ENCODE assay signal across 8 mouse cellular contexts in genomic region chr6:128032252-128033171, GRCm38 (mm10).
DNase-seq lines count a peak whose midpoint lies in the region; ATAC-seq and TF ChIP-seq lines count a peak whose summit lies in the region.

No protein-coding gene starts in this region.

- peak overlapping the region; percentile 77 for H3K27ac ChIP-seq in embryonic fibroblast, embryonic 13.5 days (ENCODE audit: insufficient read depth, low read length)
- H3K27ac ChIP-seq in heart, embryonic 13.5 days (replicated peaks) = peak overlapping the region; percentile 90
- H3K27ac ChIP-seq in neural tube, embryonic 14.5 days (ENCODE audit: low read depth, low read length) = no peak overlapping the region

- H3K4me3 ChIP-seq in embryonic fibroblast, embryonic 13.5 days (ENCODE audit: insufficient read depth, low read length) = peak overlapping the region; percentile 63
- H3K4me3 ChIP-seq in heart, embryonic 13.5 days = peak overlapping the region; percentile 65
- no peak overlapping the region for H3K4me3 ChIP-seq in neural tube, embryonic 14.5 days (ENCODE audit: low read depth, low read length)

- peaks cover 5% of the 10 kb centered on the region; the same call in 1 of the 2 replicates for H3K36me3 ChIP-seq in heart, embryonic 13.5 days
- H3K36me3 ChIP-seq in neural tube, embryonic 14.5 days (ENCODE audit: control insufficient read depth, insufficient read depth, low read length) = no peaks in the 10 kb centered on the region

- H3K9ac ChIP-seq in heart, embryonic 13.5 days = peak overlapping the region; percentile 92
- H3K9ac ChIP-seq in neural tube, embryonic 14.5 days (replicated peaks; ENCODE audit: low read depth, low read length) = no peak overlapping the region

- H3K27me3 ChIP-seq in heart, embryonic 13.5 days (replicated peaks) = no peaks in the 10 kb centered on the region
- H3K27me3 ChIP-seq in neural tube, embryonic 14.5 days (ENCODE audit: control insufficient read depth, insufficient read depth, low read length) = peaks cover 8% of the 10 kb centered on the region

- TF ChIP-seq CTCF in embryonic fibroblast, embryonic 13.5 days (IDR thresholded peaks at IDR 0.05; ENCODE audit: borderline replicate concordance, insufficient read depth, low read length) = peak; percentile 68

- H3K4me1 ChIP-seq in embryonic fibroblast, embryonic 13.5 days (ENCODE audit: control insufficient read depth, insufficient read depth, low read length) = peaks cover 6% of the 10 kb centered on the region
- peaks cover 94% of the 10 kb centered on the region for H3K4me1 ChIP-seq in heart, embryonic 13.5 days
- peaks cover 15% of the 10 kb centered on the region; the same call in 1 of the 2 replicates for H3K4me1 ChIP-seq in neural tube, embryonic 14.5 days (ENCODE audit: control insufficient read depth, insufficient read depth, low read length)

- DNase-seq in CD8-positive naive resting alpha-beta T cell, adult 2 months (ENCODE audit: low read depth in 2 of 2, low spot score in 2 of 2) = peak; percentile 64 to 79
- peak; percentile 88 for DNase-seq in brain, adult 2 months (ENCODE audit: low read depth, low spot score)
- peak; percentile 91 for DNase-seq in kidney, postnatal 10 days
- DNase-seq in lung, adult 18-20 months = peak; percentile 66 to 69
- peak; percentile 19 to 74 for DNase-seq in thymus, postnatal 10 days (ENCODE audit: low spot score in 2 of 2)

- 15% methylated on average over 16 of the region's 16 CpGs for WGBS in heart, embryonic 13.5 days
- 35% methylated on average over 16 of the region's 16 CpGs for WGBS in neural tube, embryonic 14.5 days

- ATAC-seq in heart, embryonic 13.5 days (ENCODE audit: extremely low read depth, insufficient number of reproducible peaks, low FRiP score, low TSS enrichment) = no peak
- no peak for ATAC-seq in neural tube, embryonic 14.5 days (ENCODE audit: low read depth)

- 0 out of 2 replicates have a peak, but pooled peaks have one; percentile 5 for TF ChIP-seq POLR2A in embryonic fibroblast, embryonic 13.5 days (IDR thresholded peaks at IDR 0.05; ENCODE audit: low read depth, low read length)

- peak overlapping the region; percentile 95 for H3K4me2 ChIP-seq in heart, embryonic 13.5 days
- peak overlapping the region; percentile 0; the same call in 1 of the 2 replicates for H3K4me2 ChIP-seq in neural tube, embryonic 14.5 days (ENCODE audit: low read depth, low read length)

- H3K9me3 ChIP-seq in heart, embryonic 13.5 days = no peaks in the 10 kb centered on the region
- no peaks in the 10 kb centered on the region for H3K9me3 ChIP-seq in neural tube, embryonic 14.5 days (ENCODE audit: control insufficient read depth, low read length)
